Mouse (Mus musculus): ENCODE data around the gene Eva1c. TPM values are rescaled to one million over a fixed set of nuclear protein-coding genes. Genes with fewer than 3 reads are reported as not detected.

The Eva1c gene
- polyA plus RNA-seq, 1 experiment from 2014 or later, result 3.6 TPM

DNA sequence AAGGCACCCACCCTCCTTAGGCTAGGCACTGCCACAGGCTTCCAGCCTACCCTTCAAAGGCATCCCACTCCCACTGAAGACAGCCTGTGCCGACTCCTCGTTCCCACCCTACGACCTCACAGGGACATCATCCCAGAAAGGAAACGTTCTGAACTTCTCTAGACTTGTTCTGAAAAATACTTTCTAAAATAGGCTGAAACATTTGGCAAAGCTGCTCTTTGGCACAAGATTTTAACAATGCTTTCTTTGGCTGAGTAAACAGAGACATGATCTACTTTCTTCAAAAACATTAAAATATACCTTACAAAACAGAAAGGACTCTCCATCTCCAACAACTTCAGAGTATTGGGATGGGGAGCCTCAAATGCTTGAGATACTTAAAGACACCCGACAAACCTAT is 25.3 kb upstream of the Eva1c start:
- no peaks in the 10 kb centered on the region for H3K4me1 ChIP-seq (replicated peaks; ENCODE audit: control insufficient read depth, insufficient read depth)
- no peak overlapping the region for H3K27ac ChIP-seq (replicated peaks)
- no peak overlapping the region for H3K4me3 ChIP-seq (ENCODE audit: low read depth, low read length)
- DNase-seq (ENCODE audit: low spot score) (no peak), ATAC-seq (ENCODE audit: low FRiP score, low TSS enrichment) (no peak)
- no peaks in the 10 kb centered on the region for H3K27me3 ChIP-seq (ENCODE audit: control insufficient read depth, insufficient read depth, low read length)
- no peak overlapping the region for H3K9ac ChIP-seq (ENCODE audit: low read length)
- TF ChIP-seq CTCF (IDR thresholded peaks at IDR 0.05; ENCODE audit: low read depth), result no peak
- TF ChIP-seq EP300 (optimal IDR thresholded peaks at IDR 0.05), result no peak
- H3K9me3 ChIP-seq (ENCODE audit: control insufficient read depth, low read length), result no peaks in the 10 kb centered on the region
- H3K4me2 ChIP-seq (replicated peaks; ENCODE audit: low read depth), result no peak overlapping the region
- peaks cover 21% of the 10 kb centered on the region for H3K36me3 ChIP-seq (ENCODE audit: control insufficient read depth, insufficient read depth, low read length)
- 81% methylated on average over 5 of the region's 5 CpGs for WGBS

DNA sequence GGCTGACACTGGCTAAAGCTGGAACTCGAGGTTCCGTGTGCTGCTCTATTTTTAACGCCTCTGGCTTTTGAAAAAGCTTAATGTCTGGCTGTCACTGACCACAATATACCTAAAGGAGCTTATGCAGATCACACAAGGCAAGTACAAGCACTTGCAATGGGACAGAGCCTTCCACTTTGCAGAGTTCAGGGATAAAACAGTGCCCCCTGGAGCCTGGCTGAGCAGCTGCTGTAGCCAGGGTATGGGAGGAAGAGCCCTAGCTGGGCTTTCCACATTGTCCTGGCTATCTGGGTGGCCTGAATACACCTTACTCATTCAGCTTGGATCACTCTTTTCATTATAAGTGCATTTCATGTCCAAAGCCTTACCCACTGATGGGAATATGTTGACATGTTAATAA is 24.6 kb upstream of the Eva1c start:
- TF ChIP-seq CTCF (IDR thresholded peaks at IDR 0.05; ENCODE audit: low read depth) (peak; percentile 68), EP300 (optimal IDR thresholded peaks at IDR 0.05) (no peak)
- WGBS, result 79% methylated on average over 3 of the region's 3 CpGs
- ATAC-seq (ENCODE audit: low FRiP score, low TSS enrichment) (no peak), DNase-seq (ENCODE audit: low spot score) (peak; percentile 32)
- Histone ChIP-seq H3K4me1 (replicated peaks; ENCODE audit: control insufficient read depth, insufficient read depth) (no peaks in the 10 kb centered on the region), H3K9ac (ENCODE audit: low read length) (no peak overlapping the region), H3K9me3 (ENCODE audit: control insufficient read depth, low read length) (no peaks in the 10 kb centered on the region), H3K4me2 (replicated peaks; ENCODE audit: low read depth) (no peak overlapping the region), H3K4me3 (ENCODE audit: low read depth, low read length) (no peak overlapping the region), H3K27ac (replicated peaks) (no peak overlapping the region), H3K36me3 (ENCODE audit: control insufficient read depth, insufficient read depth, low read length) (peaks cover 20% of the 10 kb centered on the region), H3K27me3 (ENCODE audit: control insufficient read depth, insufficient read depth, low read length) (no peaks in the 10 kb centered on the region)

DNA sequence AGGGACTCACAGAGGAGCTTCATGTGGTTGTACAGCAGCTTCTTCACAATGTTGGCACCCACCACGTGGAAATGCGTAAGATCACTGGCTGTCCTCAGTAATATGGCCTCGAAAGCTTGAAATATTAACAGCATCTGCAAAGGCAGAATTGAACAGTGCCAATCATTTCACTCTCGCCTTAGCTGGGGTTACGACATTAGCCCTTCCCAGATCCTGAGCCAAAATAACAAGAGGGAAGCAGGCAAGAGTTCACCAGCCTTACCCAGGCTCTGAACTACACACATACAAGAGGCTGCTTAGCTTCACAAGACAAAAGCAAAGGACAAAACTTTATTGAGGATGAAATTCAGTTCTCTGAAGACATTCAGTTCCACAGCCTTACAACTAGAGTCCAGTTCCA is 22.1 kb upstream of the Eva1c start:
- Histone ChIP-seq H3K9me3 (ENCODE audit: control insufficient read depth, low read length) (no peaks in the 10 kb centered on the region), H3K27ac (replicated peaks) (no peak overlapping the region), H3K9ac (ENCODE audit: low read length) (no peak overlapping the region), H3K27me3 (ENCODE audit: control insufficient read depth, insufficient read depth, low read length) (no peaks in the 10 kb centered on the region), H3K4me1 (replicated peaks; ENCODE audit: control insufficient read depth, insufficient read depth) (no peaks in the 10 kb centered on the region), H3K36me3 (ENCODE audit: control insufficient read depth, insufficient read depth, low read length) (peaks cover 18% of the 10 kb centered on the region), H3K4me3 (ENCODE audit: low read depth, low read length) (no peak overlapping the region), H3K4me2 (replicated peaks; ENCODE audit: low read depth) (no peak overlapping the region)
- ATAC-seq (ENCODE audit: low FRiP score, low TSS enrichment), result no peak
- 95% methylated on average over 5 of the region's 5 CpGs for WGBS
- TF ChIP-seq EP300 (optimal IDR thresholded peaks at IDR 0.05) (no peak), CTCF (IDR thresholded peaks at IDR 0.05; ENCODE audit: low read depth) (no peak)
- DNase-seq (ENCODE audit: low spot score), result no peak

DNA sequence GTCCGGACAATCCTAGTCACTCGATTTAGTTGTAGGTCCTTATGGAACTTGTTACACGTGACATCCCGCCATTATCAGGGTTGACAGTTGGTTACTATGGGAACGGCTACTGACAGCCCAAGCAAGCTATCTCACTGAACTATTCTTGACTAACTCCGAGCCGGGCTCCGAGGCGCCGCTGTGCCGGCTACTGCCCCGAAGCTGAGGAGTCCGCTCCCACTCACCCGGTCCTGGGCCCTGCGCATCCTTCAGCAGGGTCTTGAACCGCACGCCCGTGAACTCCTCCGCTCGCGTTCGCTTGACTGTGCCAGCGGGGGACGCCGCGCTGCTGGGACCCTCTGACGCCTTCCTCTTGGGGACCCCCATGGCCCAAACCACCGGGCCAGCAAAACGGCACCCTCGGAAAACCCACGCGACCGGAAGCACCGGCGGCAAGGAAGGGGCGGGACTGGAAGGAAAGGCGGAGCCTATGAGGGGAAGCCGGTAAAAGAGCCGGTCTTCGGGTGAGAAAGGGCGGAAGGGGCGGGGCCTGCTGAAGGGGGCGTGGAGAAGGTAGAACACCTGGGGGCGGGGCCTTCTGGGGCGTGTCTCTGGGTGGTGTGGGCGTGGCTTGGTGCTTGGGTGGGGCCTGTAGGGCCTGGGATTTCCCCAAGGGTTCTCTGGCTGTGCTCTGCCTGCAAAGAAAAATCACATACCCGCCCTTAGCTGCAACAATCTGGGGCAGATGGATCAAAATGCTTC is 16.4 kb upstream of the Eva1c start, which contains the start of gene Urb1:
Gene Urb1 (minus strand): TSS at position 439 of the 741 bp plus-strand sequence.
- Histone ChIP-seq H3K9me3 (ENCODE audit: control insufficient read depth, low read length) (no peaks in the 10 kb centered on the region), H3K36me3 (ENCODE audit: control insufficient read depth, insufficient read depth, low read length) (no peaks in the 10 kb centered on the region), H3K4me1 (replicated peaks; ENCODE audit: control insufficient read depth, insufficient read depth) (no peaks in the 10 kb centered on the region), H3K4me3 (ENCODE audit: low read depth, low read length) (peak within 1 kb of the TSS; percentile 79), H3K27ac (replicated peaks) (peak within 1 kb of the TSS; percentile 70; the same call in 1 of the 2 replicates), H3K27me3 (ENCODE audit: control insufficient read depth, insufficient read depth, low read length) (no peaks in the 10 kb centered on the region), H3K4me2 (replicated peaks; ENCODE audit: low read depth) (peak within 1 kb of the TSS; percentile 93), H3K9ac (ENCODE audit: low read length) (peak within 1 kb of the TSS; percentile 61)
- ATAC-seq (ENCODE audit: low FRiP score, low TSS enrichment) (peak; percentile 96), DNase-seq (ENCODE audit: low spot score) (peak; percentile 100)
- WGBS, result under 1% methylated on average over 46 of the region's 47 CpGs
- TF ChIP-seq CTCF (IDR thresholded peaks at IDR 0.05; ENCODE audit: low read depth) (no peak; the same call in 1 of the 2 replicates), EP300 (optimal IDR thresholded peaks at IDR 0.05) (no peak)

DNA sequence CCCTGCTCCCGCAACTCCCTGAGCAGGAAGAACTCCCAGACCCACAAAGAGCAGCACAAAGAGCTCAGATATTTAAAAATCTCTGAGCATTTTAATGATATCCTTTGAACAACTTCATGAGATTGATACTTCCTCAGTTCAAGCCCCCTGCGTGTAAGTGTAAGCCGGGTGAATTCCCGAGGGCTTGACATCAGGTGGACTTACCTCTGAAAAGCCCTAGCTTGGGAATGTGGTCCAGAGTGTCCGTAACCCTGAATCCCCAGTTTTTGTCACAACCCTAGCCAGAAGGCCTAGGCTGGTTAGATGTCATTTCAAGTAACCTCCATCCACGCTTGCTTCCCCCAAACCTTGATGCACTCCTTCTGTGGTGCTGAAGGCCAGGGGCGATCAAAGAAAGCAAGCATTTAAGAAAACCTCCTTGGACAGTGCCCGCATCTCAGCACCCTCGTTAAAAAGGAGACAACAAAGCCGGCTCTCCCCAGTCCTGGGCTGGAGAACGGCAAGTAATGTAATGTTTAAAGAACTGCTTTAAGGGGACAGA is 15.7 kb upstream of the Eva1c start:
- H3K4me3 ChIP-seq (ENCODE audit: low read depth, low read length), result peak overlapping the region; percentile 79
- no peaks in the 10 kb centered on the region for H3K4me1 ChIP-seq (replicated peaks; ENCODE audit: control insufficient read depth, insufficient read depth)
- DNase-seq (ENCODE audit: low spot score) (no peak), ATAC-seq (ENCODE audit: low FRiP score, low TSS enrichment) (0 out of 2 replicates have a peak, but pooled peaks have one; percentile 18)
- H3K27ac ChIP-seq (replicated peaks), result 0 out of 2 replicates have a peak overlapping the region, but pooled peaks have one; percentile 18
- no peaks in the 10 kb centered on the region for H3K36me3 ChIP-seq (ENCODE audit: control insufficient read depth, insufficient read depth, low read length)
- no peaks in the 10 kb centered on the region for H3K9me3 ChIP-seq (ENCODE audit: control insufficient read depth, low read length)
- H3K9ac ChIP-seq (ENCODE audit: low read length), result peak overlapping the region; percentile 43
- no peaks in the 10 kb centered on the region for H3K27me3 ChIP-seq (ENCODE audit: control insufficient read depth, insufficient read depth, low read length)
- 44% methylated on average over 11 of the region's 11 CpGs for WGBS
- H3K4me2 ChIP-seq (replicated peaks; ENCODE audit: low read depth), result peak overlapping the region; percentile 93
- TF ChIP-seq CTCF (IDR thresholded peaks at IDR 0.05; ENCODE audit: low read depth) (no peak), EP300 (optimal IDR thresholded peaks at IDR 0.05) (no peak)

DNA sequence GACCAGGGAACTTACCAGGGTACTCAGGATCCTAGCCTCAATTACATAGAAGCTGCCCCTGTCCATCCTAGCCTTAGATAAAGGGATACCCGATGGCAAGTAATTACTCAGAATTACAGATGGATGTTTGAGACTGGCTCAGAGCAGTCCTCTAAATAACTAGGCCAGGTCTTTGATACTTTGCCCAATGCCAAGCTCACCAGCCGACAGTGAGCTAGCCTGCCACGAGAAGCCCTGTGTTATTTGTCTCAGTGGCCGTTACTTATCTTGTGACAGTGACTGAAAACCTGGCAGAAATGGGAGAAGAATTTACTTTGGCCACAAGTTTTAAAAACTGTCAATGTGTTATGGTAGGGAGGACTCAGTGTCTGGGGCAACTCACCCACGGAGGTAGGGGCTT is 14.4 kb upstream of the Eva1c start:
- TF ChIP-seq EP300 (optimal IDR thresholded peaks at IDR 0.05), result no peak
- TF ChIP-seq CTCF (IDR thresholded peaks at IDR 0.05; ENCODE audit: low read depth), result no peak
- 79% methylated on average over 5 of the region's 5 CpGs for WGBS

More for the DNA sequence above, 14.4 kb upstream of the Eva1c start:
- Histone ChIP-seq H3K4me1 (replicated peaks; ENCODE audit: control insufficient read depth, insufficient read depth) (no peaks in the 10 kb centered on the region), H3K9me3 (ENCODE audit: control insufficient read depth, low read length) (no peaks in the 10 kb centered on the region), H3K4me2 (replicated peaks; ENCODE audit: low read depth) (no peak overlapping the region), H3K9ac (ENCODE audit: low read length) (no peak overlapping the region), H3K4me3 (ENCODE audit: low read depth, low read length) (no peak overlapping the region), H3K27ac (replicated peaks) (no peak overlapping the region), H3K36me3 (ENCODE audit: control insufficient read depth, insufficient read depth, low read length) (no peaks in the 10 kb centered on the region), H3K27me3 (ENCODE audit: control insufficient read depth, insufficient read depth, low read length) (no peaks in the 10 kb centered on the region)
- no peak for DNase-seq (ENCODE audit: low spot score)
- ATAC-seq (ENCODE audit: low FRiP score, low TSS enrichment), result no peak
